Mouse (Mus musculus): ENCODE results near the gene Det1. TPM values are rescaled to one million over a fixed set of nuclear protein-coding genes. Genes with fewer than 3 reads are reported as not detected.

Det1 gene
- polyA plus RNA-seq, 1 experiment from 2014 or later, result 7.8 TPM

- Histone ChIP-seq H3K27me3 (replicated peaks; ENCODE audit: insufficient read depth, low read length) (no peaks in the 10 kb centered on the region), H3K36me3 (ENCODE audit: insufficient read depth, low read length) (peaks cover 16% of the 10 kb centered on the region; the same call in 1 of the 2 replicates), H3K4me1 (ENCODE audit: insufficient read depth, low read depth, low read length) (peaks cover 10% of the 10 kb centered on the region), H3K9ac (replicated peaks; ENCODE audit: low read depth) (no peak overlapping the region), H3K9me3 (ENCODE audit: low read length) (no peaks in the 10 kb centered on the region), H3K4me3 (ENCODE audit: low read depth, low read length) (no peak overlapping the region), H3K4me2 (replicated peaks; ENCODE audit: low read depth, low read length) (no peak overlapping the region), H3K27ac (ENCODE audit: low read length) (no peak overlapping the region)
- DNase-seq (ENCODE audit: low spot score) (peak; percentile 37), ATAC-seq (peak; percentile 11; the same call in 1 of the 2 replicates)
- 65% methylated on average over 5 of the region's 5 CpGs for WGBS
- 0 out of 2 replicates have a peak, but pooled peaks have one; percentile 11 for TF ChIP-seq EP300 (IDR thresholded peaks at IDR 0.05)
- TF ChIP-seq CTCF (IDR thresholded peaks at IDR 0.05), result no peak
Observed at GRCm38 (mm10) chr7:78778741-78779140, 68.3 kb downstream of the Det1 start.

Small RNA genes within 50 kb of the gene (microRNA-seq; reads per million reads assigned to microRNA genes)
- gene Mir7-2, result not detected

Other genes with a start within 250 kb of the Det1 start
- 0.83 and 1.3 TPM in 2 replicates for gene Ntrk3, start 109.3 kb downstream of the Det1 start, polyA plus RNA-seq (2015; fragmentation: Nextera tagmentation; extraction: Ambion mirVana)
- gene Mrps11, start 64.1 kb downstream of the Det1 start, polyA plus RNA-seq (2015; fragmentation: Nextera tagmentation; extraction: Ambion mirVana), result 39.8 and 46.4 TPM in 2 replicates
- gene Mrpl46, start 63.7 kb downstream of the Det1 start, polyA plus RNA-seq (2015; fragmentation: Nextera tagmentation; extraction: Ambion mirVana), result 41.7 and 43.1 TPM in 2 replicates
- gene Aen, start 48.6 kb upstream of the Det1 start, polyA plus RNA-seq (2015; fragmentation: Nextera tagmentation; extraction: Ambion mirVana), result 19.9 and 20.0 TPM in 2 replicates
- gene Isg20, start 66.2 kb upstream of the Det1 start, polyA plus RNA-seq (2015; fragmentation: Nextera tagmentation; extraction: Ambion mirVana), result 31.0 and 38.5 TPM in 2 replicates
- 0.12 TPM in 1 of 2 replicates, not detected in the other for gene Acan, start 206.2 kb upstream of the Det1 start, polyA plus RNA-seq (2015; fragmentation: Nextera tagmentation; extraction: Ambion mirVana)

All from lung, postnatal 0 days (tissue).